Mouse (Mus musculus) liver, embryonic 15.5 days (tissue): ENCODE data around the gene AI854703. TPM values are rescaled to one million over a fixed set of nuclear protein-coding genes. Genes with fewer than 3 reads are reported as not detected.
"Not testable (repeated sequence)": the region's sequence is repeated elsewhere in the genome, so short reads cannot be mapped to it uniquely, and the experiment has no call there.

Experiments
- ATAC-seq: fragments of 200-750 bp; cut with Nextera tagmentation; 2 replicates; pipeline ENCODE4 v1.8.0; 2017; ENCODE audit warnings: moderate number of reproducible peaks, mild to moderate bottlenecking, moderate library complexity; ENCODE audit not compliant: insufficient read depth
- H3K27ac ChIP-seq: fragments of 300-500 bp; sonication (generic); replicated peaks from 2 replicates; pipeline ENCODE4 v1.5.1; 2015; ENCODE audit warnings: mild to moderate bottlenecking, inconsistent platforms
- H3K27me3 ChIP-seq: fragments of 300-500 bp; sonication (generic); 2 replicates; pipeline ENCODE4 v1.6.1; 2015; ENCODE audit warnings: mild to moderate bottlenecking, inconsistent platforms
- H3K36me3 ChIP-seq: fragments of 300-500 bp; sonication (generic); replicated peaks from 2 replicates; pipeline ENCODE4 v1.6.1; 2015; ENCODE audit warnings: moderate library complexity, mild to moderate bottlenecking, inconsistent platforms
- H3K4me1 ChIP-seq: fragments of 300-500 bp; sonication (generic); replicated peaks from 2 replicates; pipeline ENCODE4 v1.6.1; 2015; ENCODE audit warnings: inconsistent platforms
- H3K4me2 ChIP-seq: fragments of 300-500 bp; sonication (generic); 2 replicates; pipeline ENCODE4 v1.6.1; 2015; ENCODE audit warnings: moderate library complexity, mild to moderate bottlenecking, inconsistent platforms
- H3K4me3 ChIP-seq: fragments of 300-500 bp; sonication (generic); replicated peaks from 2 replicates; pipeline ENCODE4 v1.5.1; 2015; ENCODE audit warnings: mild to moderate bottlenecking, inconsistent platforms
- H3K9ac ChIP-seq: fragments of 300-500 bp; sonication (generic); 2 replicates; pipeline ENCODE4 v1.6.1; 2015; ENCODE audit warnings: moderate library complexity, mild to moderate bottlenecking, inconsistent platforms
- H3K9me3 ChIP-seq: fragments of 300-500 bp; sonication (generic); replicated peaks from 2 replicates; pipeline ENCODE4 v1.6.1; 2016; ENCODE audit warnings: inconsistent platforms
- WGBS: fragments of 180-500 bp; shearing (Covaris S2); methylation state at CpG from one replicate; pipeline ENCODE4 v1.1.7; 2015; ENCODE audit warnings: mixed read lengths; ENCODE audit not compliant: insufficient replicate concordance; 5-methylcytosine and 5-hydroxymethylcytosine counted together
- polyA plus RNA-seq: library from polyadenylated mRNA; unstranded; fragments of >200 nt; fragmentation: Nextera tagmentation; extraction: Ambion mirVana; gene quantifications from 2 replicates; pipeline ENCODE4 v1.2.1, GENCODE M21; 2015

AI854703 gene
- polyA plus RNA-seq, 1 experiment from 2014 or later, result 0.18 TPM

GRCm38 (mm10) chr6:48620031-48620430 lies 6.5 kb upstream of the AI854703 start:
- no peak overlapping the region for H3K4me3 ChIP-seq
- H3K36me3 ChIP-seq, result peaks cover 16% of the 10 kb centered on the region
- H3K27me3 ChIP-seq, result 0 out of 2 replicates have a peak, but pooled peaks cover under 1% of the 10 kb centered on the region
- H3K4me1 ChIP-seq, result no peaks in the 10 kb centered on the region
- 89% methylated on average over 30 of the region's 30 CpGs for WGBS
- no peak overlapping the region for H3K4me2 ChIP-seq
- H3K9ac ChIP-seq, result no peak overlapping the region
- no peak for ATAC-seq
- no peaks in the 10 kb centered on the region for H3K9me3 ChIP-seq
- no peak overlapping the region for H3K27ac ChIP-seq

DNA sequence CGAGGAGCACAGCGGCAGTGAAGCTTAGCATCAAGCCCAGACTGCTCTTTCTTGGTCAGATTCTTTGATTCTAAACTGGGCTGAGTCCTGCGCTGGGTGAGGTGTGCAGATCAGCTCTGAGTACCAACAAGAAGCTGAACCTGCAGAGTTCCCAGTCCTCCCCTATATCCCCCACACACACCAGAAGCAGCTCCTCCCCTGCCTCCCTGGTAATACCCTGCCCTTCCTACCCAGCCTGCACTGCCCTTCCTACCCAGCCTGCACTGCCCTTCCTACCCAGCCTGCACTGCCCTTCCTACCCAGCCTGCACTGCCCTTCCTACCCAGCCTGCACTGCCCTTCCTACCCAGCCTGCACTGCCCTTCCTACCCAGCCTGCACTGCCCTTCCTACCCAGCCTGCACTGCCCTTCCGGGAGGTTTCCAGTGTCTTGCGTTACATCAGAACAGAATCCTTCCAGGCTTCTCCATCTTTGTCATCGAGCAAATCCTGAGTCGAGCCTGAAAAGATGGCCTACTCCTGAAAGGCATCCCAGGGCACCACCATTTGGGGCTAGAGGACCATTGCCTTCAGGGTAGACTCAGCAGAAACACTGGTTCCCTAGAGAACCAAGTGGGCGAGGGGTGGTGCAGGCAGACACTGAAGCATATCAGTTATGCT lies 4.2 kb upstream of the AI854703 start:
- not testable (repeated sequence) for H3K4me3 ChIP-seq, H3K4me1 ChIP-seq, ATAC-seq, H3K9ac ChIP-seq, H3K27ac ChIP-seq, H3K4me2 ChIP-seq, H3K9me3 ChIP-seq
- Histone ChIP-seq H3K27me3 (peaks cover 21% of the 10 kb centered on the region), H3K36me3 (peaks cover 16% of the 10 kb centered on the region)
- WGBS, result 70% methylated on average over 8 of the region's 8 CpGs

DNA sequence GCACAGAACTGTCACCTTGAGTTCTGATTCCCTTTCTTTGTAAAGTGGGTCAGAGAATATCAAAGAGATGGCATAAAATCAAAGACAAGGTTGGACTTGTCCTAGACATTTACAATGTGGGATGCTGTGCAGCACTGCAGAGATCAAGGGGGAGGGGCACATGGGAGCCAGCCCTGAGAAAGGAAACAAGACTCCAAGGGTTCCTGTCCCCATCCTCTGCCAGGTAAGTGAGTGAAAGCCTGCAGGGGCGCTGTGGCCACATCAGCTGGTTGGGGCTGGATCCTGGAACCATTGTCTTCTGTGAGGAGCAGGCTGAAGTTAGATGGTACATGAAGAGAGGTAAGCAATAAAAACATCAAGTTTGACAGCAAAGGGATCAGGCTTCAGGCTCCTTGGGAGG lies 3.1 kb upstream of the AI854703 start:
- Histone ChIP-seq H3K36me3 (peaks cover 16% of the 10 kb centered on the region), H3K9ac (no peak overlapping the region), H3K4me3 (no peak overlapping the region), H3K4me2 (no peak overlapping the region), H3K27me3 (peaks cover 32% of the 10 kb centered on the region), H3K4me1 (peaks cover 8% of the 10 kb centered on the region; the same call in 1 of the 2 replicates), H3K27ac (no peak overlapping the region), H3K9me3 (no peaks in the 10 kb centered on the region)
- WGBS, result 58% methylated on average over 1 of the region's 1 CpGs
- no peak for ATAC-seq

DNA sequence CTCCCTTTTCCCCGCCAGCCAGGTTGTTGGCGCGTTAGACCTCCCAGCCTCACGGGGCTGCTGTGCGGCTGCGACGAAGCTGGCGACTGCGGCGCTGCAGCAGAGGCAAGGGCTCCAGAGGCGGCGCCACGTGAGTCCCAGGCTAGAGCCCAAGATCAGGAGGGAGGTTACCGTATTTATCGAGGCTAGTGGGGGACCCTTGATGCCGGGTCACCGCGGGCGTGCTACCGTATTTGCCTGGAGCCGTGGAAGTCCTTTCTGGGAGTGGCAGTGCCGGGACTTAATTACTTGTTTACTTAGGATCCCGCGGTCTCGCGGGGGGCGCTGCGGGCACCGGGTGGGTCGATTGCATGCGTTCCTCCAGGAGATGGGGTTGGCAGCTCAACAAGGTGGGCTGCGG lies 420 bp downstream of the AI854703 start:
- Histone ChIP-seq H3K9ac (no peak overlapping the region), H3K27me3 (peaks cover 50% of the 10 kb centered on the region), H3K36me3 (no peaks in the 10 kb centered on the region), H3K4me3 (peak overlapping the region; percentile 42), H3K9me3 (no peaks in the 10 kb centered on the region), H3K4me2 (peak overlapping the region; percentile 69), H3K27ac (no peak overlapping the region), H3K4me1 (peaks cover 19% of the 10 kb centered on the region)
- ATAC-seq, result no peak
- under 1% methylated on average over 32 of the region's 32 CpGs for WGBS

DNA sequence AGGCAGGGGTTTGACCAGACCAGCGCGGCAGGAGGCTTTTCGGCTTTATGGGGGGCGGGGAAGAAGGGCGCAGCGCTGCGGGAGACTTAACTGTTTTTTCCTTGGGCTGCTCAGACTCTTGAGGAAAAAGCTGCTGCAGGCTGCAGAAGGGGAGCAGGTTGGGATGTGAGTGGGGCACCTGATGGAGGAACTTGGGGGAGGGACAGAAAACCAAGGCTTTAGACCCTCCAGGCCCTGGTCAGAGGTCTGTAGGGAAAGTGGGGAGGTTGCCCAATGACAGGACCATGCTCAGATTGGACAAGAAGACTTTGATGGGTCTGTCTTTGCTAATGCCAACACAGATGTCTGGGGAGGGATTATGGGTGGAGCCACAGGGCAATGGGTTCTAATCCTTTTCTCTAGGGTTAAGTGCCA lies 954 bp downstream of the AI854703 start:
- no peaks in the 10 kb centered on the region for H3K9me3 ChIP-seq
- no peak overlapping the region for H3K27ac ChIP-seq
- peak overlapping the region; percentile 69 for H3K4me2 ChIP-seq
- no peak for ATAC-seq
- WGBS, result 17% methylated on average over 7 of the region's 7 CpGs
- H3K4me3 ChIP-seq, result peak overlapping the region; percentile 42
- H3K27me3 ChIP-seq, result peaks cover 50% of the 10 kb centered on the region
- H3K36me3 ChIP-seq, result no peaks in the 10 kb centered on the region
- H3K9ac ChIP-seq, result no peak overlapping the region
- H3K4me1 ChIP-seq, result peaks cover 19% of the 10 kb centered on the region

DNA sequence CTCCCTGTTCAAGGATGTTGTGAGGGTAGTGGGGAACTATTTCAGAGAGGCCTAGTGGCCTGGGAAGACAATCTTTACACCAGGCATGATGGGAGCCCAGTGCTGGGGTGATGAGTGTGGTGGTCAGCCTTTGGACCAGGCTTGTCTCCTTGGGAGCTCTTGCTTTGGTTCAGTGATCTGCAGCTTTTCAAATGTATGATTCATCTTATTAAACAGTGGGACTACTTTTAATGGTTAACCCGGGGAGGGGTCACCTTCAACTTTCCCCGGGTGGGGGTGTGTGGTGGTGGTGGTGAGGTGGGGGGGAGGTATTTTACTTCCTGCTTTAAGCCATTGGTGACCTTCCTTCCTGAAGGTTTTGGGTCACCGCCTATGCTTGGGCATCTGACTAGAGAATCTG lies 1.8 kb downstream of the AI854703 start:
- Histone ChIP-seq H3K27ac (no peak overlapping the region), H3K4me1 (peaks cover 19% of the 10 kb centered on the region), H3K36me3 (no peaks in the 10 kb centered on the region), H3K4me3 (no peak overlapping the region), H3K9ac (no peak overlapping the region), H3K4me2 (no peak overlapping the region), H3K9me3 (no peaks in the 10 kb centered on the region), H3K27me3 (peaks cover 50% of the 10 kb centered on the region)
- 35% methylated on average over 3 of the region's 3 CpGs for WGBS
- no peak for ATAC-seq

DNA sequence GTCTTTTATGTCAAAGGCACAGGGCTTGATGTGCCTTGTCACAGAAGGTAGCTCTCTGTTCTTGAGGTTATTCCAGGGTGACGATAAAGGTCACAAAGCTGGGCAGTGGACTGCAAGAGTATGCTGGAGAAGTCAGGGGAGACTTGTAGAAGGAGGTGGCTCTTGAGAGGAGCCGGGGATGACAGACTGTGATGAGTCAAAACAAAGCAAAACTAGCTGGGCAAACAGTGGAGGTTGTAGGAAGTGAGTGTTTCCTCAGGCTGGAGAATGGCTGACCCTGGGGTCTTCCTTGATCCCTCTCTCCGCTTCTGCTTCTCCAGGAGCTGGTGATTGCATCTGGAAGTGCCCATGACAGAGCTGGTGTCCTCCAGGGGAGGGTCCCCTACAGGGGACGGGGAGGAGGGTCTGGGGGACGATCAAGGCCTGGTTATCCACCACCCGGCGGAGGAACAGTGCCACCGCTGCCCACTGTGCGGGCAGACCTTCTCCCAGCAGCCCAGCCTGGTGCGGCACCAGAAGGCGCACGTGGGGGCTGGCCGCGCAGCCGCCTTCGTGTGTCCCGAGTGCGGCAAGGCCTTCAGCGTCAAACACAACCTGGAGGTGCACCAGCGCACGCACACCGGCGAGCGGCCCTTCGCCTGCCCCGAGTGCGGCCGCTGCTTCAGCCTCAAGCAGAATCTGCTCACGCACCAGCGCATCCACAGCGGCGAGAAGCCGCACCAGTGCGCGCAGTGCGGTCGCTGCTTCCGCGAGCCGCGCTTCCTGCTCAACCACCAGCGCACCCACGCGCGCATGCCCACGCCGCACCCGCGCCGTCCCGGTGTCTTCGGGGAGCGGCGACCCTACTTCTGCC lies 2.5 kb downstream of the AI854703 start:
- Histone ChIP-seq H3K27me3 (peaks cover 50% of the 10 kb centered on the region), H3K9ac (no peak overlapping the region), H3K36me3 (no peaks in the 10 kb centered on the region)

GRCm38 (mm10) chr6:48629661-48630034 lies 3.1 kb downstream of the AI854703 start:
- Histone ChIP-seq H3K27me3 (peaks cover 50% of the 10 kb centered on the region), H3K4me2 (peak overlapping the region; percentile 66)
- whole genome bisulfite sequencing, result 11% methylated on average over 13 of the region's 13 CpGs

More for the DNA sequence above, 2.5 kb downstream of the AI854703 start:
- H3K4me3 ChIP-seq, result peak overlapping the region; percentile 37
- WGBS, result 10% methylated on average over 54 of the region's 54 CpGs
- peaks cover 19% of the 10 kb centered on the region for H3K4me1 ChIP-seq
- H3K27ac ChIP-seq, result no peak overlapping the region
- H3K4me2 ChIP-seq, result peak overlapping the region; percentile 66
- ATAC-seq, result no peak
- H3K9me3 ChIP-seq, result no peaks in the 10 kb centered on the region

GRCm38 (mm10) chr6:48630831-48631230 lies 4.3 kb downstream of the AI854703 start:
- no peak overlapping the region for H3K9ac ChIP-seq
- H3K36me3 ChIP-seq, result no peaks in the 10 kb centered on the region
- peaks cover 19% of the 10 kb centered on the region for H3K4me1 ChIP-seq
- H3K27me3 ChIP-seq, result peaks cover 41% of the 10 kb centered on the region
- H3K4me3 ChIP-seq, result no peak overlapping the region
- H3K9me3 ChIP-seq, result no peaks in the 10 kb centered on the region
- no peak overlapping the region for H3K27ac ChIP-seq
- ATAC-seq, result no peak
- WGBS, result 69% methylated on average over 8 of the region's 8 CpGs
- no peak overlapping the region for H3K4me2 ChIP-seq

More at GRCm38 (mm10) chr6:48629661-48630034, 3.1 kb downstream of the AI854703 start:
- Histone ChIP-seq H3K36me3 (no peaks in the 10 kb centered on the region), H3K9me3 (no peaks in the 10 kb centered on the region), H3K9ac (no peak overlapping the region), H3K27ac (no peak overlapping the region), H3K4me1 (peaks cover 19% of the 10 kb centered on the region), H3K4me3 (peak overlapping the region; percentile 37)
- no peak for ATAC-seq

- WGBS, result 19% methylated on average over 2 of the region's 2 CpGs
- 0 out of 2 replicates have a peak, but pooled peaks cover 1% of the 10 kb centered on the region for H3K27me3 ChIP-seq
- peak; percentile 42; the same call in 1 of the 2 replicates for ATAC-seq
- no peak overlapping the region for H3K4me3 ChIP-seq
- no peak overlapping the region for H3K4me2 ChIP-seq
- no peak overlapping the region for H3K9ac ChIP-seq
- H3K9me3 ChIP-seq, result no peaks in the 10 kb centered on the region
- no peak overlapping the region for H3K27ac ChIP-seq
- no peaks in the 10 kb centered on the region for H3K4me1 ChIP-seq
- H3K36me3 ChIP-seq, result no peaks in the 10 kb centered on the region
Measured at GRCm38 (mm10) chr6:48635105-48635504, 8.5 kb downstream of the AI854703 start.

GRCm38 (mm10) chr6:48636515-48636914 lies 10.0 kb downstream of the AI854703 start:
- no peak for ATAC-seq
- Histone ChIP-seq H3K4me2 (no peak overlapping the region), H3K4me3 (no peak overlapping the region), H3K36me3 (no peaks in the 10 kb centered on the region), H3K27me3 (no peaks in the 10 kb centered on the region), H3K27ac (no peak overlapping the region), H3K9ac (no peak overlapping the region), H3K9me3 (no peaks in the 10 kb centered on the region), H3K4me1 (no peaks in the 10 kb centered on the region)
- WGBS, result 65% methylated on average over 6 of the region's 6 CpGs
